Mouse (Mus musculus) stomach, postnatal 0 days (tissue): ENCODE measurements around the gene Ankle1.

Experiments
- CTCF ChIP-seq: IDR thresholded peaks from 2 replicates; pipeline ENCODE4 v1.5.1; 2016; ENCODE audit warnings: antibody characterized with exemption, low read depth, mild to moderate bottlenecking, moderate library complexity
- EP300 ChIP-seq: optimal IDR thresholded peaks from 2 replicates; pipeline ENCODE3; 2016; ENCODE audit warnings: antibody characterized with exemption

DNA sequence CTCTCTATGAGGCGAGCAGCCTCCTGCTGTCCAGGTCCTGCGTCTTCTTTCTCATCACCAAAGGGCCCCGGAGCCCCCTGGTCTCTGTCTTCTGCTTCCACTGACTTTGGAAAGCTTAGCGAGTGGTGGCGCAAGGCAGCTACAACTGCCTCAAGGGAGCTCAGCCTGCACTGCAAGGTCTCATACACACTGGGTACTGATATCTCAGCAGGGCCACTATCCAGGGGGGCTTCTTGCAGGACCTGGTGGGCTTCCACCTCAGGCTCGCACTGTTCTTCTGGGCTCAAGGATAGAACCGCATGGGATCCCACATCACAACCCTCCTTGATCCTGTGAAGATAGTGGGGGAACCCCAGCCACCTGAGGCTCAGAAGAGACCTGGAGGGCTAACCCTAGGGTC lies 11.3 kb upstream of the Ankle1 start:
- TF ChIP-seq CTCF (no peak), EP300 (no peak)
